22 mouse cellular contexts compared by ENCODE assay signal in the genomic region with DNA sequence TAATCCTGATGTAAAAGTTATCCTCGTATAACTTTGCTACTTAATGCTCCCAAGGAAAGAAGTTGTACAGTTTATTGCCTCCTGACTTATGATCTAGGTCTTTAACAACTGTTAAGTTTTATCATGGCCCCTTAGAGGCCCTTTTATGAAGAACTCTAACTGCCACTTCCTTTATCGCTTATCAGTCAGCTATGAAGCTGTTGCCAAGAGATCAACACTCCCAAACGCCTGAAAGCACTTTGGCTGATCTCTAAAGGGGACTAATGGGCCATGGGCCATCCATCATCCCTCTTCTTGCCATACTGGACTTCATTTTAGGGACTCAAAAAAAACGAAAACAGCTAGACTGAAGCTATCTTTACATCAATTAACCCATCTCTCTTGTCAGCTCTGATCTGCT.
DNase-seq lines count a peak whose midpoint lies in the region; TF ChIP-seq lines count a peak whose summit lies in the region.
"Had no signal": no experiment of that assay in that cellular context is flagged by ENCODE, and none has a peak within 500 bp of the region (broad histone marks: within the 10 kb centered on the region; RNA-seq: fewer than 3 reads in every experiment).

No protein-coding gene starts in this region.

- no peak for TF ChIP-seq POLR2A in kidney, adult 2 months (IDR thresholded peaks at IDR 0.05; ENCODE audit: low read depth, low read length)

- peak; percentile 12 for DNase-seq in embryo, embryonic 10 days (ENCODE audit: low spot score)
- DNase-seq in embryo, embryonic 9.5 days (ENCODE audit: extremely low spot score) = no peak
- DNase-seq in kidney, postnatal 14 days = peak; percentile 33
- DNase-seq in kidney, adult 2 months = no peak
- DNase-seq in MEL-GATA-1-ER (ENCODE audit: extremely low read depth, low read depth) = peak; percentile 32
- DNase-seq in mesoderm, embryonic 11.5 days (ENCODE audit: low read depth, low spot score) = peak; percentile 12
- no peak for DNase-seq in limb, embryonic 10.5 days (ENCODE audit: low spot score)
- DNase-seq in frontal cortex, postnatal 36 days (ENCODE audit: low spot score in 2 of 2) = no peak
- DNase-seq: adrenal gland, postnatal 25 days; cerebellum, adult 8-10 months; heart, postnatal 36 days; right cerebral cortex, postnatal 14 days; thymus, adult 2 months; thymus, postnatal 4 days had no signal

- no peak overlapping the region for H3K4me3 ChIP-seq in kidney, adult 2 months (ENCODE audit: insufficient read depth, low read depth, low read length)
- no peak overlapping the region for H3K4me3 ChIP-seq in limb, embryonic 10.5 days
- H3K4me3 ChIP-seq: embryonic facial prominence, embryonic 13.5 days; erythroblast, embryonic 14.5 days; forebrain, embryonic 12.5 days; heart, embryonic 15.5 days; hindbrain, embryonic 13.5 days had no signal

- peaks cover 6% of the 10 kb centered on the region; the same call in 1 of the 2 replicates for H3K4me1 ChIP-seq in kidney, adult 2 months (ENCODE audit: control insufficient read depth, insufficient read depth, low read length)
- no peaks in the 10 kb centered on the region for H3K4me1 ChIP-seq in limb, embryonic 10.5 days
- H3K4me1 ChIP-seq: embryonic facial prominence, embryonic 13.5 days; forebrain, embryonic 12.5 days; heart, embryonic 15.5 days; hindbrain, embryonic 13.5 days had no signal

- no peak overlapping the region for H3K27ac ChIP-seq in kidney, adult 2 months (ENCODE audit: insufficient read depth, low read depth, low read length)
- no peak overlapping the region for H3K27ac ChIP-seq in limb, embryonic 10.5 days
- H3K27ac ChIP-seq: embryonic facial prominence, embryonic 13.5 days; forebrain, embryonic 12.5 days; heart, embryonic 15.5 days; hindbrain, embryonic 13.5 days; liver, embryonic 14.5 days; macrophage; stomach, postnatal 0 days had no signal

- no peaks in the 10 kb centered on the region for H3K36me3 ChIP-seq in kidney, adult 2 months (ENCODE audit: control insufficient read depth, insufficient read depth, low read length)
- H3K36me3 ChIP-seq in limb, embryonic 10.5 days = no peaks in the 10 kb centered on the region
- H3K36me3 ChIP-seq: embryonic facial prominence, embryonic 13.5 days; forebrain, embryonic 12.5 days; heart, embryonic 15.5 days; hindbrain, embryonic 13.5 days had no signal

- no peaks in the 10 kb centered on the region for H3K9me3 ChIP-seq in limb, embryonic 10.5 days (replicated peaks)
- H3K9me3 ChIP-seq: embryonic facial prominence, embryonic 13.5 days; forebrain, embryonic 12.5 days; heart, embryonic 15.5 days; hindbrain, embryonic 13.5 days had no signal

- no peak for TF ChIP-seq CTCF in kidney, adult 2 months (conservative IDR thresholded peaks at IDR 0.05; ENCODE audit: insufficient read depth, insufficient read length, low read depth, low read length)

- no peaks in the 10 kb centered on the region for H3K27me3 ChIP-seq in kidney, adult 2 months (replicated peaks; ENCODE audit: control insufficient read depth, insufficient read depth, low read length)
- H3K27me3 ChIP-seq in limb, embryonic 10.5 days (ENCODE audit: low read depth, poor library complexity, severe bottlenecking) = no peaks in the 10 kb centered on the region
- H3K27me3 ChIP-seq: embryonic facial prominence, embryonic 13.5 days; forebrain, embryonic 12.5 days; heart, embryonic 15.5 days; hindbrain, embryonic 13.5 days had no signal

- 35% methylated on average over 4 of the region's 4 CpGs for WGBS in kidney, adult 2 months
- 43% methylated on average over 4 of the region's 4 CpGs for WGBS in limb, embryonic 10.5 days

Comparison
In these comparisons a context has a peak if more than half of its experiments do, and no peak if none do; other contexts are left out.
1. DNase-seq: peak in embryo, embryonic 10 days (single experiment), kidney, postnatal 14 days (single experiment), MEL-GATA-1-ER (single experiment) and mesoderm, embryonic 11.5 days (single experiment); none in embryo, embryonic 9.5 days (single experiment), kidney, adult 2 months (single experiment), limb, embryonic 10.5 days (single experiment) and frontal cortex, postnatal 36 days (0 of 2).